Mouse (Mus musculus): Measurements from ENCODE around the gene Cd200r1.

Gene Cd200r1

GRCm38 (mm10) chr16:44765555-44766319, at the start of gene Cd200r1:
TSS of gene Cd200r1 (plus strand) at chr16:44765736.
- DNase-seq (ENCODE audit: low spot score in 2 of 2), result no peak

- no peak for DNase-seq (ENCODE audit: low spot score in 2 of 2)
Measured at GRCm38 (mm10) chr16:44716305-44717140, 49.0 kb upstream of the Cd200r1 start.

GRCm38 (mm10) chr16:44717141-44717634, 48.3 kb upstream of the Cd200r1 start:
- DNase-seq (ENCODE audit: low spot score in 2 of 2), result no peak

- no peak for DNase-seq (ENCODE audit: low spot score in 2 of 2)
Measured at GRCm38 (mm10) chr16:44717838-44718237, 47.7 kb upstream of the Cd200r1 start.

GRCm38 (mm10) chr16:44719349-44719748, 46.2 kb upstream of the Cd200r1 start:
- no peak for DNase-seq (ENCODE audit: low spot score in 2 of 2)

- no peak for DNase-seq (ENCODE audit: low spot score in 2 of 2)
Measured at GRCm38 (mm10) chr16:44720518-44720917, 45.0 kb upstream of the Cd200r1 start.

- DNase-seq (ENCODE audit: low spot score in 2 of 2), result no peak
Measured at GRCm38 (mm10) chr16:44722666-44723065, 42.9 kb upstream of the Cd200r1 start.

- peak; percentile 88 to 93 for DNase-seq (ENCODE audit: low spot score in 2 of 2)
Measured at GRCm38 (mm10) chr16:44724083-44724787, 41.3 kb upstream of the Cd200r1 start, which contains the start of gene Nepro. TSS of gene Nepro (plus strand) at chr16:44724301.

- peak; percentile 29 to 46 for DNase-seq (ENCODE audit: low spot score in 2 of 2)
Measured at GRCm38 (mm10) chr16:44724847-44725246, 40.7 kb upstream of the Cd200r1 start.

GRCm38 (mm10) chr16:44725286-44726223, 40.0 kb upstream of the Cd200r1 start:
- DNase-seq (ENCODE audit: low spot score in 2 of 2), result peak; percentile 54 to 67

GRCm38 (mm10) chr16:44727525-44727924, 38.0 kb upstream of the Cd200r1 start:
- DNase-seq (ENCODE audit: low spot score in 2 of 2), result no peak

- no peak for DNase-seq (ENCODE audit: low spot score in 2 of 2)
Measured at GRCm38 (mm10) chr16:44734059-44734458, 31.5 kb upstream of the Cd200r1 start.

- DNase-seq (ENCODE audit: low spot score in 2 of 2), result no peak
Measured at GRCm38 (mm10) chr16:44735676-44736075, 29.9 kb upstream of the Cd200r1 start.

- DNase-seq (ENCODE audit: low spot score in 2 of 2), result no peak
Measured at GRCm38 (mm10) chr16:44736118-44736517, 29.4 kb upstream of the Cd200r1 start.

GRCm38 (mm10) chr16:44742753-44743152, 22.8 kb upstream of the Cd200r1 start:
- no peak for DNase-seq (ENCODE audit: low spot score in 2 of 2)

- DNase-seq (ENCODE audit: low spot score in 2 of 2), result no peak
Measured at GRCm38 (mm10) chr16:44745471-44745865, 20.1 kb upstream of the Cd200r1 start.

GRCm38 (mm10) chr16:44745866-44746562, 19.5 kb upstream of the Cd200r1 start, which contains the start of gene Gtpbp8:
TSS of gene Gtpbp8 (minus strand) at chr16:44746363.
- DNase-seq (ENCODE audit: low spot score in 2 of 2), result peak; percentile 79 to 83

- no peak for DNase-seq (ENCODE audit: low spot score in 2 of 2)
Measured at GRCm38 (mm10) chr16:44748007-44748406, 17.5 kb upstream of the Cd200r1 start.

- no peak for DNase-seq (ENCODE audit: low spot score in 2 of 2)
Measured at GRCm38 (mm10) chr16:44757700-44758099, 7.8 kb upstream of the Cd200r1 start.

- no peak for DNase-seq (ENCODE audit: low spot score in 2 of 2)
Measured at GRCm38 (mm10) chr16:44761811-44762210, 3.7 kb upstream of the Cd200r1 start.
